Mouse (Mus musculus) retina, postnatal 7 days (tissue): ENCODE data around the gene Olfr125.

Source experiments
- DNase-seq: peaks from one replicate; pipeline ENCODE4 v3.0.0-alpha.2; 2012; ENCODE audit warnings: low read depth, low spot score

The Olfr125 gene

GRCm38 (mm10) chr17:37832649-37833048, at the start of gene Olfr125:
Gene Olfr125, plus strand, starts transcription at chr17:37832949.
- no peak for DNase-seq

GRCm38 (mm10) chr17:37793229-37793628, 39.5 kb upstream of the Olfr125 start, which contains the start of gene Olfr123:
Gene Olfr123, plus strand, starts transcription at chr17:37793529.
- no peak for DNase-seq

DNA sequence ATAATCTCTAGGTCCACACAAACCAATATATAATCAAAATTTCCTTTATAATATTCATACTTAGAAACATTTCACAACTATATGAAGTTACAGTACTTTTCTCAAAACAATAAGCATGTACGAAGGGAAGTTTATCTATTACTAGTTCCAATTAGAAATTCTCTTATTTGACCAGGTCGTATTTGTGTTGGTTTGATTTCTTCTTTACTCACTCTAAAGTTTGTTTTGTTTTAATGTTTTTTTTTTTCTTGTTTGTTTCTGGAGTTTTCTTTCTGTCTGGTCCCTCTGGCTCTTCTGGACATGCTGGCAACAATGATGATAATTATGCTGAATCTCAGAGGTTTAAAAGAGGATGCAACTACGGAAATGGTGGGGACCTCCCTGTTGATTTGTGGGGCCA, 33.2 kb upstream of the Olfr125 start, which contains the start of gene Olfr124:
TSS of gene Olfr124 (plus strand) at position 301 of the 400 bp plus-strand sequence.
- DNase-seq: no peak

DNA sequence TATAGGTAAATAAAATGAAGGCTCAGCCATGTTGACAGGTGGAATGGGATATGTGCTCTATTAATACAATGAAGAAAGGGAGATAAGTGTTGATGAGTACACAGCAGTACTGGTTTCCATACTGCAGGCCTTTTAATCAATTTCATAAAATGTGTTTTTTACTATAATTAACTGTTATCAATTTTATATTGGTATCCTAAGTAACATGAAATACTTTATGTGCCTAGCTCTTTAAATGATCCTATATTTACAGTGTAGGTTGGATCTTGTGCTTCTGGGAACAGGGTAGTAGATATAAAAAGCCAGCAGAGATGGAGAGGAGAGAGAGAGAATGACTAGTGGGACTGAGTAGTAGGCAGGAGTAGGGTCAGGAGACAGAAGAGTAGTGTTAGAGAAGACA, 14.4 kb downstream of the Olfr125 start, which contains the start of gene Olfr126:
TSS of gene Olfr126 (plus strand) at position 301 of the 400 bp plus-strand sequence.
- no peak for DNase-seq

GRCm38 (mm10) chr17:37863901-37864300, 31.2 kb downstream of the Olfr125 start:
- no peak for DNase-seq

DNA sequence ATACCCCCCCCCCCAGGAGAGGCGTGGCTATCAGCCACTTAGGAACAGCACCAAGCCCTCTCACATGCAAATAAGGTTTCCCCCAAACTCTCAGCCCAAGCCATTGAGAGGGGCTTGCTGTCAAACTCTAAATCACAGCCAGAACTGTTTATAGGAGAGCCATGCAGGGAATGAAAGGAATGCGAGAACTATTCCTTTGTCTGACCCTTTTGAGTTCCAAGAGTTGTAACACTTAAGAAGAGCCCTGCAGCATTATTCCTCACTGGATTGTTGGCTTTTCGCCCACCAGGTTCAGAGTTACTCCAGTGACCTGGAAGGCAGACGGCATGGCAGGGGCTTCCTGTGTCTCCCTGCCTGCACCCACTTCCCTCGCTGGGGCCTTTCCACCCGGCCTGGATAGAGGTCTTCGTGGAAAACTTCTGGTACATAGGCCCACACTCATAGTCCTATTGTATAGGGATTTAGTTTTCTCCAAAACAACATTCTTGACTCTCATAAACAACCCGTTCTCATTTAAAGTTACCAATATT, 37.0 kb downstream of the Olfr125 start:
- DNase-seq: no peak

DNA sequence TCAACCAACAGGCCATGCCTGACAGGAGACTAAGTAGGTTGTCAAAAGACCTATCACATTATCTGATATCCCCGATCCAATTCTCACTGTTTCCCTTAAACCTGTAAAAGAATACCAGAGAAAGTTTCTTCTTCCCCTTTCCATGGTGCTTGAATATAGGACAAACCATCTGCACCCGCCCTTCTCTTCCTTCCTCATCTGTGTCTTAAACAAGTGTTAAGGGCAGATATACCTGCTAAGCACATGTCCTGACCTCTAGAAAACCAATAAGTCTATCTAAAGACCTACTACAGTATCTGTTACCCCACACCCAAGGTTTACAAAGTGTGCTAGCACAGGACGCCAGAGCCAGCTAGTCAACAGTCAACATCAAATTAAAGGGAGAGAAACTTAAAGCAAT, 41.1 kb downstream of the Olfr125 start:
- DNase-seq: no peak
